Mouse (Mus musculus) heart, embryonic 13.5 days (tissue): ENCODE data around the gene Pabpc4. TPM values are rescaled to one million over a fixed set of nuclear protein-coding genes. Genes with fewer than 3 reads are reported as not detected.
A peak's percentile ranks its signal among the peaks of the same experiment; 100 is the strongest.
"Not testable (repeated sequence)": the region's sequence is repeated elsewhere in the genome, so short reads cannot be mapped to it uniquely, and the experiment has no call there.

ENCODE experiments used
- ATAC-seq: fragments of 200-750 bp; cut with Nextera tagmentation; 2 replicates; pipeline ENCODE4 v1.8.0; 2017; ENCODE audit warnings: moderate TSS enrichment; ENCODE audit not compliant: insufficient number of reproducible peaks, low FRiP score, low TSS enrichment; ENCODE audit errors: extremely low read depth
- H3K27ac ChIP-seq: fragments of 300-500 bp; sonication (generic); replicated peaks from 2 replicates; pipeline ENCODE4 v1.5.1; 2015; ENCODE audit warnings: moderate library complexity, mild to moderate bottlenecking, inconsistent platforms
- H3K27me3 ChIP-seq: fragments of 300-500 bp; sonication (generic); replicated peaks from 2 replicates; pipeline ENCODE4 v1.6.1; 2015; ENCODE audit warnings: mild to moderate bottlenecking, inconsistent platforms
- H3K36me3 ChIP-seq: fragments of 300-500 bp; sonication (generic); 2 replicates; pipeline ENCODE4 v1.6.1; 2015; ENCODE audit warnings: mild to moderate bottlenecking, inconsistent platforms
- H3K4me1 ChIP-seq: fragments of 300-500 bp; sonication (generic); 2 replicates; pipeline ENCODE4 v1.6.1; 2015; ENCODE audit warnings: inconsistent platforms
- H3K4me2 ChIP-seq: fragments of 300-500 bp; sonication (generic); 2 replicates; pipeline ENCODE4 v1.6.1; 2015; ENCODE audit warnings: inconsistent platforms, mild to moderate bottlenecking, moderate library complexity
- H3K4me3 ChIP-seq: fragments of 300-500 bp; sonication (generic); 2 replicates; pipeline ENCODE4 v1.5.1; 2015; ENCODE audit warnings: moderate library complexity, mild to moderate bottlenecking, inconsistent platforms
- H3K9ac ChIP-seq: fragments of 300-500 bp; sonication (generic); 2 replicates; pipeline ENCODE4 v1.6.1; 2015; ENCODE audit warnings: inconsistent platforms, mild to moderate bottlenecking, moderate library complexity
- H3K9me3 ChIP-seq: fragments of 300-500 bp; sonication (generic); 2 replicates; pipeline ENCODE4 v1.6.1; 2016; ENCODE audit warnings: inconsistent platforms
- WGBS: fragments of 180-500 bp; shearing (Covaris S2); methylation state at CpG from one replicate; pipeline ENCODE4 v1.1.7; 2015; ENCODE audit warnings: mixed read lengths; 5-methylcytosine and 5-hydroxymethylcytosine counted together
- polyA plus RNA-seq: library from polyadenylated mRNA; unstranded; fragments of >200 nt; fragmentation: Nextera tagmentation; extraction: Ambion mirVana; gene quantifications from 2 replicates; pipeline ENCODE4 v1.2.1, GENCODE M21; 2015

The Pabpc4 gene
- polyA plus RNA-seq, 1 experiment from 2014 or later: 56.4 TPM

DNA sequence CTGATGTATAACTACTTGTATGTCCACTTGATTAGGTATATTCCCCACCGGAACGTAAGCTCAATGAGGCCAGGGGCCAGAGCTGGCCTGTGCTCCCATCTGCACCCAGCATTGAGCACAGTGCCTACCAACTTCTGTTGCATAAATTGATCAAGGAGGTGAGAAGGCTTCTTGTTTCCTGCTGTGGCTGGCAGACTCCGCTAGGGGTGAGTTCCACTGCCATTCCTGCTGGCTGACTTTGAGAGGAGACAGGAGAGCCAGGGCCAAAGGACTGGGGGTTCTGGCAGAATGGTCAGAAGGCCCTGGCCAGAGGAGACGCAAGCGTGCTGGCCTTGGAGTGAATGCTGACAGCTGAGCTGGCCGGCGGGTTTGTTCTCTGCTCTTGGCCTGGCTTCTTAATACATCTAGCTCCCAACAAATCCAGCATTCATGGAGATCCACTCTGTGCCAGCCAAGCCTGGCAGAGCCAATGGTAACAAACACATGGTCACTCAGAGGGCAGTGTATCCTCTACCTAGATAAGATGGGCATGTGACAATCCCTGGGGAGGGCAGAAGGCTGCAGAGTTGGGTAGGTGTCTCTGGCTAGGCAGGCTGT, 13.1 kb upstream of the Pabpc4 start:
- Histone ChIP-seq H3K4me1 (peaks cover 56% of the 10 kb centered on the region), H3K9ac (peak overlapping the region; percentile 53; the same call in 1 of the 2 replicates), H3K36me3 (no peaks in the 10 kb centered on the region), H3K4me2 (no peak overlapping the region), H3K9me3 (no peaks in the 10 kb centered on the region), H3K27ac (peak overlapping the region; percentile 96), H3K27me3 (no peaks in the 10 kb centered on the region), H3K4me3 (no peak overlapping the region)
- ATAC-seq: no peak
- 53% methylated on average over 7 of the region's 7 CpGs for WGBS

- ATAC-seq: no peak
- Histone ChIP-seq H3K27ac (peak overlapping the region; percentile 9; the same call in 1 of the 2 replicates), H3K27me3 (no peaks in the 10 kb centered on the region), H3K36me3 (no peaks in the 10 kb centered on the region), H3K4me2 (no peak overlapping the region), H3K9me3 (no peaks in the 10 kb centered on the region), H3K4me3 (no peak overlapping the region), H3K4me1 (peaks cover 37% of the 10 kb centered on the region), H3K9ac (no peak overlapping the region)
- WGBS: 69% methylated on average over 5 of the region's 5 CpGs
Observed at GRCm38 (mm10) chr4:123252214-123252613, 9.9 kb upstream of the Pabpc4 start.

DNA sequence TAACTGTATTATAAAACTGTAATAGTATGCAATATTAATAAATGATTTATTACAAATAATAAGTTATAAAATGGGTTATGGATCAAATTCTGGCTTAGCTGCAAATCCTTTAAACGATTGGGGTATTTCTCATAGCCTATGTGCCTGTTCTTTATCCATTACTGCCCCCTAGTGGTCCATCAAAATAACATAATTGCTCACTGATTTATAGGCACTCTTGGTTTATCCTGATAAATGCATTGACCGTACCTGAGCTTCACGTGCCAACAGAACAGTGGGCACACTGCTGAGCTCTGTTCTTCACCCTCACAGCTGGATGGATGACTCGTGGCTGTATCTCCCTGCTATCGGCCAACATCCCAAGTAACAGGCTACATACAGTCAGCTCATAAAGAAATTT, 7.5 kb upstream of the Pabpc4 start:
- Histone ChIP-seq H3K27me3 (no peaks in the 10 kb centered on the region), H3K36me3 (no peaks in the 10 kb centered on the region), H3K4me3 (no peak overlapping the region), H3K4me2 (no peak overlapping the region), H3K27ac (no peak overlapping the region), H3K9me3 (no peaks in the 10 kb centered on the region), H3K4me1 (peaks cover 17% of the 10 kb centered on the region), H3K9ac (no peak overlapping the region)
- 10% methylated on average over 5 of the region's 5 CpGs for WGBS
- no peak for ATAC-seq

- no peak overlapping the region for H3K4me3 ChIP-seq
- peaks cover 14% of the 10 kb centered on the region for H3K4me1 ChIP-seq
- 24% methylated on average over 8 of the region's 8 CpGs for WGBS
- H3K9ac ChIP-seq: peak overlapping the region; percentile 25; the same call in 1 of the 2 replicates
- no peaks in the 10 kb centered on the region for H3K27me3 ChIP-seq
- H3K9me3 ChIP-seq: no peaks in the 10 kb centered on the region
- no peaks in the 10 kb centered on the region for H3K36me3 ChIP-seq
- 0 out of 2 replicates have a peak overlapping the region, but pooled peaks have one; percentile 29 for H3K27ac ChIP-seq
- ATAC-seq: peak; percentile 54; the same call in 1 of the 2 replicates
- H3K4me2 ChIP-seq: 0 out of 2 replicates have a peak overlapping the region, but pooled peaks have one; percentile 32
Observed at GRCm38 (mm10) chr4:123260071-123260746, 1.9 kb upstream of the Pabpc4 start.

GRCm38 (mm10) chr4:123271063-123271462, 8.9 kb downstream of the Pabpc4 start:
- H3K4me2 ChIP-seq: no peak overlapping the region
- no peaks in the 10 kb centered on the region for H3K9me3 ChIP-seq
- no peak for ATAC-seq
- no peak overlapping the region for H3K27ac ChIP-seq
- no peak overlapping the region for H3K4me3 ChIP-seq
- peaks cover 4% of the 10 kb centered on the region for H3K4me1 ChIP-seq
- no peak overlapping the region for H3K9ac ChIP-seq
- H3K27me3 ChIP-seq: no peaks in the 10 kb centered on the region
- no peaks in the 10 kb centered on the region for H3K36me3 ChIP-seq
- WGBS: 80% methylated on average over 3 of the region's 3 CpGs

DNA sequence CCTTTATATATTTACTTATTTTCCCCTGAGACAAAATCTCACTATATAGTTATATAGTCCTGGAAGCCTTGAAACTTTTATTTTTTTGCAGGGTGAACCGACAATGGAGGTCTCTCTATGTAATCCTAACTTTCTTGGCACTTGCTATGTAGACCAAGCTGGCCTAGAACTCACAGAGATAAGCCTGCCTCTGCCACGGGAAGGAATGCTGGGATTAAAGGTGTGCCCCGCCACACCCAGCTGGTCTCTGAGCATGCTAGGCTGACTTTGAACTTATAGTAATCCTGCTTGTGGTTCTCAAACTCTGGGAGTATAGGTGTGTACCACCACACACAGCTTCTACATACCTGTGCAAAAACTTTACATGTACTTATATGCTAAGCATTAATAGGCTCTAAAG, 18.0 kb downstream of the Pabpc4 start:
- ATAC-seq: no peak
- H3K4me2 ChIP-seq: no peak overlapping the region
- WGBS: 61% methylated on average over 3 of the region's 3 CpGs
- H3K27me3 ChIP-seq: no peaks in the 10 kb centered on the region
- H3K4me1 ChIP-seq: peaks cover 14% of the 10 kb centered on the region
- H3K9me3 ChIP-seq: no peaks in the 10 kb centered on the region
- H3K4me3 ChIP-seq: no peak overlapping the region
- peaks cover 3% of the 10 kb centered on the region for H3K36me3 ChIP-seq
- H3K27ac ChIP-seq: no peak overlapping the region
- H3K9ac ChIP-seq: no peak overlapping the region

DNA sequence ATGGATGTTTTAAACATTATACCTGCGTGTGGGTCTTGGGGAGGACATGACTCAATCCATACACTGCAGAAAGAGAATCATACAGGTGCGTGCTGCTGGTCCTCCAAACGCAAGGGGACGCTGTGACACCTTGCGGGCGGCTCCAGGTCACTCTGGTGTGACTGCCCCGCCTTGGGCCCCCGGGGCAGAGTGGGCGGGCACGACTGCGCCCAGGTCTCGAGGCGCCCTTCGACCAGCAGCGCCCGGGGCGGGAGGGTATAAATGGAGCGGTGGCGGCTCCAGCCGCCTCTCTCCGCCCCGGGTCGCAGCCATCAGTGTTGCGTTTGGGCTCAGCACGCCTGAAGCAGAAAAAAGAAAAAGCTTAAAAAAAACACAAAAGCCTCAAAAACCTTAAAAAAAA, 20.3 kb downstream of the Pabpc4 start:
- WGBS: under 1% methylated on average over 25 of the region's 25 CpGs
- peak overlapping the region; percentile 96 for H3K4me2 ChIP-seq

GRCm38 (mm10) chr4:123282915-123283674, 20.9 kb downstream of the Pabpc4 start:
- H3K9ac ChIP-seq: peak overlapping the region; percentile 88
- WGBS: under 1% methylated on average over 45 of the region's 55 CpGs
- peaks cover 41% of the 10 kb centered on the region for H3K4me1 ChIP-seq
- not testable (repeated sequence) for H3K27me3 ChIP-seq, H3K9me3 ChIP-seq, ATAC-seq
- peaks cover 28% of the 10 kb centered on the region for H3K36me3 ChIP-seq
- H3K4me3 ChIP-seq: peak overlapping the region; percentile 79
- H3K4me2 ChIP-seq: peak overlapping the region; percentile 96
- peak overlapping the region; percentile 91 for H3K27ac ChIP-seq

More for the DNA sequence above, 20.3 kb downstream of the Pabpc4 start:
- no peaks in the 10 kb centered on the region for H3K27me3 ChIP-seq
- H3K9me3 ChIP-seq: no peaks in the 10 kb centered on the region
- H3K4me1 ChIP-seq: peaks cover 38% of the 10 kb centered on the region
- H3K4me3 ChIP-seq: peak overlapping the region; percentile 79
- peak; percentile 90 for ATAC-seq
- peaks cover 22% of the 10 kb centered on the region for H3K36me3 ChIP-seq
- peak overlapping the region; percentile 88 for H3K9ac ChIP-seq
- H3K27ac ChIP-seq: peak overlapping the region; percentile 91

- peaks cover 46% of the 10 kb centered on the region for H3K4me1 ChIP-seq
- H3K4me3 ChIP-seq: peak overlapping the region; percentile 79
- H3K27me3 ChIP-seq, ATAC-seq, H3K9me3 ChIP-seq: not testable (repeated sequence)
- peaks cover 34% of the 10 kb centered on the region for H3K36me3 ChIP-seq
- 1% methylated on average over 13 of the region's 15 CpGs for WGBS
- peak overlapping the region; percentile 91 for H3K27ac ChIP-seq
- H3K9ac ChIP-seq: peak overlapping the region; percentile 88
- H3K4me2 ChIP-seq: peak overlapping the region; percentile 96
Observed at GRCm38 (mm10) chr4:123283675-123284064, 21.5 kb downstream of the Pabpc4 start.

DNA sequence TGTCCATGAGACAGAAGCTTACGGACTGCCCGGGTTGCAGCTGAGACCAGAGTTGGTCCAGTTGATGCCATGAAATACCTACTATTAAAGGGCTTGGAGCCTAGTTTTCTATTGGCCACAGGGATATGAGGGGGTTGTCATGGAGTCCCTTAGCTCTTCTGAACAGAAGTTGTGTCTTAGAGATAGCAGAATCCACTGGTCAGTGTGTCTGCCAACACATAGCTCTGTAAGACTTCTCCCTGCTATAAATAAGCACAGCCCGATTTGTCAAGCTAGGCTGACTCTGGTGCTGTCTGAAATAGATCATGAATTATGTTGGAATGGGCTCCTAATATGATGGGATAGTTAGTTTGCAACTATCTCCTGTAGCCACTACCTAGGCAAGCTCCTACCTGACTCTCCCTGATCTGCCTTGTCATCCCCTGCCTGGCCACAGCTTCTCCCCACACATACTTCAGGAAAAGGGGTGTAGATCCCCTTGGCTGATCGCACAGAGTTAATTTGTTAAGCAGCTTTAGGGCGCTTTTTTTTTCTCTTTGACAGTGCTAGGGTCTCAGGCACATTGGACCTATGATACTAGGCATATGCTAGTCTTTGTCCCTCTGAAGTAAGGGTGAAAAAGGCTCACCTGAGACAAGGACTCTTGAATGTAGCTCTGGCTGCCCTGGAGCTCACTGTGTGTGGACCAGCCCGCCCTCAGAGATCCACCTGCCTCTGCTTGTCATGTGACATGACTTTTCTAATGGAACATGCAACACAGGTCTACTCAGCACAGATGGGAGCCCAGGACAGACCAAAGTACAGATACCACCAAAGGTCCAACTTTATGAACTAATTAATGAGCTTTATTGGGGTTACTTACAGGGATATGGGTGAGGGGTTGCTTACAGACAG, 22.8 kb downstream of the Pabpc4 start:
- H3K27ac ChIP-seq: peak overlapping the region; percentile 91
- H3K4me3 ChIP-seq: peak overlapping the region; percentile 79
- peak overlapping the region; percentile 88 for H3K9ac ChIP-seq
- H3K27me3 ChIP-seq: no peaks in the 10 kb centered on the region
- peak overlapping the region; percentile 96 for H3K4me2 ChIP-seq
- no peaks in the 10 kb centered on the region for H3K9me3 ChIP-seq
- WGBS: 45% methylated on average over 6 of the region's 6 CpGs
- ATAC-seq: no peak
- H3K4me1 ChIP-seq: peaks cover 47% of the 10 kb centered on the region
- H3K36me3 ChIP-seq: peaks cover 47% of the 10 kb centered on the region
